Mouse (Mus musculus) spleen, postnatal 0 days (tissue): Measurements from ENCODE around the gene Cerk. TPM values are rescaled to one million over a fixed set of nuclear protein-coding genes. Genes with fewer than 3 reads are reported as not detected.

Source experiments
- polyA plus RNA-seq: library from polyadenylated mRNA; unstranded; fragments of >200 nt; fragmentation: Nextera tagmentation; extraction: Ambion mirVana; gene quantifications from 2 replicates; pipeline ENCODE4 v1.2.1, GENCODE M21; 2015

Gene Cerk
- 7.8 and 11.3 TPM in 2 replicates for polyA plus RNA-seq

GRCm38 (mm10) chr15:86185689-86186569, at the start of gene Cerk:
Gene Cerk, minus strand, starts transcription at chr15:86186141.

GRCm38 (mm10) chr15:86213753-86214548, 28.0 kb upstream of the Cerk start, which contains the start of gene Tbc1d22a:
Gene Tbc1d22a, plus strand, starts transcription at chr15:86214459.

Other genes starting within 250 kb of the Cerk start
- gene Celsr1, start 152.4 kb downstream of the Cerk start, polyA plus RNA-seq: 0.37 and 0.56 TPM in 2 replicates
- gene Gramd4, start 128.4 kb downstream of the Cerk start, polyA plus RNA-seq: 14.2 TPM in 2 replicates
- gene Tbc1d22a, start 28.3 kb upstream of the Cerk start, polyA plus RNA-seq: 8.4 and 10.3 TPM in 2 replicates